26 mouse cellular contexts compared by ENCODE assay signal in genomic region chr5:132337677-132338076, GRCm38 (mm10).
A peak's percentile ranks its signal among the peaks of the same experiment; 100 is the strongest.
DNase-seq lines count a peak whose midpoint lies in the region; TF ChIP-seq lines count a peak whose summit lies in the region.
"Had no signal": no experiment of that assay in that cellular context is flagged by ENCODE, and none has a peak within 500 bp of the region (broad histone marks: within the 10 kb centered on the region; RNA-seq: fewer than 3 reads in every experiment).

No protein-coding gene starts in this region.

- no peak overlapping the region for H3K4me3 ChIP-seq in lung, adult 2 months (replicated peaks; ENCODE audit: extremely low read depth, low read depth, low read length)
- H3K4me3 ChIP-seq: embryonic facial prominence, embryonic 10.5 days; embryonic facial prominence, embryonic 15.5 days; forebrain, embryonic 13.5 days; heart, embryonic 13.5 days; hindbrain, embryonic 10.5 days; hindbrain, embryonic 15.5 days; limb, embryonic 13.5 days; liver, embryonic 12.5 days; stomach, embryonic 15.5 days had no signal

- 55% methylated on average over 3 of the region's 3 CpGs for WGBS in lung, adult 2 months

- TF ChIP-seq POLR2A in lung, adult 2 months (IDR thresholded peaks at IDR 0.05; ENCODE audit: borderline replicate concordance, extremely low read depth, low read depth, low read length), result no peak

- DNase-seq in gastrocnemius, adult 18-20 months (ENCODE audit: low spot score), result peak; percentile 2
- no peak for DNase-seq in gastrocnemius, postnatal 10 days
- peak; percentile 14 to 41 for DNase-seq in lung, adult 18-20 months
- no peak for DNase-seq in lung, adult 2 months
- peak; percentile 18 for DNase-seq in lung, postnatal 14 days
- DNase-seq in spleen, postnatal 4 days (ENCODE audit: low spot score in 2 of 2), result no peak
- no peak for DNase-seq in cerebellum, adult 11-12 months
- DNase-seq: adrenal gland, adult 8-10 months; cerebellum, adult 8-10 months; cerebellum, postnatal 25 days; gastrocnemius, postnatal 36 days; heart, postnatal 10 days; kidney, adult 8-10 months; kidney, postnatal 4 days; liver, postnatal 0 days; midbrain, embryonic 14.5 days; thymus, postnatal 4 days had no signal

- no peak for TF ChIP-seq CTCF in lung, adult 2 months (IDR thresholded peaks at IDR 0.05; ENCODE audit: insufficient read depth, low read length)

- peaks cover 5% of the 10 kb centered on the region for H3K4me1 ChIP-seq in lung, adult 2 months (ENCODE audit: control insufficient read depth, insufficient read depth, low read length)
- H3K4me1 ChIP-seq: liver, embryonic 12.5 days had no signal

Comparison
In these comparisons a context has a peak if more than half of its experiments do, and no peak if none do; other contexts are left out.
1. DNase-seq: peak in gastrocnemius, adult 18-20 months (single experiment), lung, adult 18-20 months (2 of 2) and lung, postnatal 14 days (single experiment); none in gastrocnemius, postnatal 10 days (single experiment), lung, adult 2 months (single experiment), spleen, postnatal 4 days (0 of 2) and cerebellum, adult 11-12 months (single experiment).